Mouse (Mus musculus) bone marrow, adult 2 months (tissue): ENCODE data around the gene Fam174a.

ENCODE experiments used
- CTCF ChIP-seq: fragments of 200-500 bp; IDR thresholded peaks from 2 replicates; pipeline ENCODE4 v1.5.1; 2011; ENCODE audit warnings: low read length, control low read depth; ENCODE audit not compliant: control insufficient read depth, insufficient read depth
- POLR2A ChIP-seq: fragments of 200-500 bp; IDR thresholded peaks from 2 replicates; pipeline ENCODE4 v1.6.1; 2011; ENCODE audit warnings: low read depth, mild to moderate bottlenecking, control low read depth, low read length, borderline replicate concordance; ENCODE audit not compliant: control insufficient read depth

DNA sequence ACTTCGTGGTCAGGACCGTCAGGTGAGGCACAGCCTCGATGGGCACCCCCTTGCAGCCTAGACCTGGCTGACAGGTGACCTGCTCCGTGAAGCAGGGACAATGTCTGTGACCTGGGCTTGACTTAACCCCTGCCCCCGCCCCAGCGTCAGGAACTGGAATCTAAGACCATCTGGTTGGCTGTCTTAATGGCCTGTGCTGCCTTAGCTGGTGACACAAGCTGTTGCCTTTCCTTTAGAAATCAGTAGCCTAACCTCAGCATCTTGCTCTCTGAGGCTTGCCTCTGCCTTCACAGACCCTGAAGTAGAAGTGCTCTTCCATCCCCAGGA, 769 bp downstream of the Fam174a start:
- TF ChIP-seq CTCF (no peak), POLR2A (no peak)
